Mouse (Mus musculus) stomach, embryonic 15.5 days (tissue): ENCODE results near the gene Slc40a1. TPM values are rescaled to one million over a fixed set of nuclear protein-coding genes. Genes with fewer than 3 reads are reported as not detected.

Experiments used
- ATAC-seq: fragments of 200-750 bp; cut with Nextera tagmentation; 2 replicates; pipeline ENCODE4 v1.8.0; 2017; ENCODE audit warnings: low read depth, moderate number of reproducible peaks, moderate TSS enrichment; ENCODE audit not compliant: insufficient read depth, low FRiP score
- H3K27ac ChIP-seq: fragments of 300-500 bp; sonication (generic); 2 replicates; pipeline ENCODE4 v1.5.1; 2015; ENCODE audit warnings: mild to moderate bottlenecking, inconsistent platforms
- H3K27me3 ChIP-seq: fragments of 300-500 bp; sonication (generic); replicated peaks from 2 replicates; pipeline ENCODE4 v1.6.1; 2015; ENCODE audit warnings: inconsistent platforms
- H3K36me3 ChIP-seq: fragments of 300-500 bp; sonication (generic); 2 replicates; pipeline ENCODE4 v1.6.1; 2015; ENCODE audit warnings: inconsistent platforms
- H3K4me1 ChIP-seq: fragments of 300-500 bp; sonication (generic); 2 replicates; pipeline ENCODE4 v1.6.1; 2015; ENCODE audit warnings: inconsistent platforms
- H3K4me2 ChIP-seq: fragments of 300-500 bp; sonication (generic); 2 replicates; pipeline ENCODE4 v1.6.1; 2015; ENCODE audit warnings: mild to moderate bottlenecking, inconsistent platforms
- H3K4me3 ChIP-seq: fragments of 300-500 bp; sonication (generic); replicated peaks from 2 replicates; pipeline ENCODE4 v1.5.1; 2015; ENCODE audit warnings: inconsistent platforms
- H3K9ac ChIP-seq: fragments of 300-500 bp; sonication (generic); 2 replicates; pipeline ENCODE4 v1.6.1; 2015; ENCODE audit warnings: inconsistent platforms
- H3K9me3 ChIP-seq: fragments of 300-500 bp; sonication (generic); 2 replicates; pipeline ENCODE4 v1.6.1; 2016; ENCODE audit warnings: inconsistent platforms
- WGBS: fragments of 180-500 bp; shearing (Covaris S2); methylation state at CpG from one replicate; pipeline ENCODE4 v1.1.7; 2015; 5-methylcytosine and 5-hydroxymethylcytosine counted together
- polyA plus RNA-seq: library from polyadenylated mRNA; unstranded; fragments of >200 nt; fragmentation: Nextera tagmentation; extraction: Ambion mirVana; gene quantifications from 2 replicates; pipeline ENCODE4 v1.2.1, GENCODE M21; 2015

The Slc40a1 gene
- polyA plus RNA-seq, 1 experiment from 2014 or later: 150 TPM

- Histone ChIP-seq H3K27ac (peak overlapping the region; percentile 67), H3K9ac (no peak overlapping the region), H3K9me3 (no peaks in the 10 kb centered on the region), H3K4me3 (no peak overlapping the region), H3K4me1 (peaks cover 19% of the 10 kb centered on the region), H3K36me3 (no peaks in the 10 kb centered on the region), H3K27me3 (no peaks in the 10 kb centered on the region), H3K4me2 (no peak overlapping the region)
- 32% methylated on average over 4 of the region's 4 CpGs for WGBS
- peak; percentile 53; the same call in 1 of the 2 replicates for ATAC-seq
These were observed 61.7 kb downstream of the Slc40a1 start for GRCm38 (mm10) chr1:45864564-45865014.

GRCm38 (mm10) chr1:45863641-45864040 lies 62.7 kb downstream of the Slc40a1 start:
- Histone ChIP-seq H3K4me2 (no peak overlapping the region), H3K9ac (no peak overlapping the region), H3K4me1 (peaks cover 20% of the 10 kb centered on the region), H3K4me3 (no peak overlapping the region), H3K27me3 (no peaks in the 10 kb centered on the region), H3K27ac (no peak overlapping the region), H3K9me3 (no peaks in the 10 kb centered on the region), H3K36me3 (no peaks in the 10 kb centered on the region)
- 89% methylated on average over 3 of the region's 3 CpGs for WGBS
- ATAC-seq: no peak

- Histone ChIP-seq H3K4me2 (no peak overlapping the region), H3K9ac (no peak overlapping the region), H3K27ac (no peak overlapping the region), H3K4me3 (no peak overlapping the region), H3K27me3 (no peaks in the 10 kb centered on the region), H3K4me1 (peaks cover 15% of the 10 kb centered on the region), H3K36me3 (no peaks in the 10 kb centered on the region), H3K9me3 (no peaks in the 10 kb centered on the region)
- no peak for ATAC-seq
These were observed 65.2 kb downstream of the Slc40a1 start for GRCm38 (mm10) chr1:45861162-45861561.

- Histone ChIP-seq H3K27ac (peak overlapping the region; percentile 18; the same call in 1 of the 2 replicates), H3K4me2 (no peak overlapping the region), H3K4me1 (peaks cover 10% of the 10 kb centered on the region), H3K36me3 (no peaks in the 10 kb centered on the region), H3K9me3 (no peaks in the 10 kb centered on the region), H3K4me3 (no peak overlapping the region), H3K27me3 (no peaks in the 10 kb centered on the region), H3K9ac (no peak overlapping the region)
- ATAC-seq: no peak
- 27% methylated on average over 5 of the region's 5 CpGs for WGBS
These were observed 66.0 kb downstream of the Slc40a1 start for GRCm38 (mm10) chr1:45860349-45860748.

Other genes with a start within 250 kb of the Slc40a1 start
- 69.0 and 70.3 TPM in 2 replicates for gene Wdr75, start 131.4 kb downstream of the Slc40a1 start, polyA plus RNA-seq
- gene Gm5269, start 36.2 kb downstream of the Slc40a1 start, polyA plus RNA-seq: not detected in 2 replicates
- 1.1 and 1.3 TPM in 2 replicates for gene Dnah7b, start 139.8 kb upstream of the Slc40a1 start, polyA plus RNA-seq